Mouse (Mus musculus) ZHBTc4 (cell line): Measurements from ENCODE around the gene Plekhs1.

ENCODE experiments used
- DNase-seq: peaks from one replicate; pipeline ENCODE4 v3.0.0-alpha.2; 2011; ENCODE audit warnings: low read depth, low spot score

The Plekhs1 gene

GRCm38 (mm10) chr19:56461522-56462101 is at the start of gene Plekhs1:
Plekhs1 (plus strand) TSS chr19:56461640.
- no peak for DNase-seq

DNA sequence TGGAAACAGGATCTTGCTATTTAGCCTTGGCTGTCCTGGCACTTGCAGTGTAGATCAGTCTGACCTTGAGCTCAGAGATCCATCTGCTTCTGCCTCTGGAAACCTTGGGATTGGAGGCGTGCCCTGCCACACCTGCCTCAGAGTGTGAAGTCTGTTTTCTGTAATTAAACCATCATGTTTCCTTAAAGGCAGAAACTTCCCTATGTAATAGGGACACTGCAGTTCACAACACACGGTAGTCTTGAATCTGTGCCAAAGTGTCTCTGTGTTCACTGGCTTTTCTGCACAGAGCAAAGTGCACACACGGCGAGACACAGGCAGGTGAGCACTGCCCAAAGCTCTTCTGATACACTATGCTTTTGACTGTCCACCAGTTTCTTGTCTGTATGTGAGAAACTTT is 43.0 kb upstream of the Plekhs1 start:
- no peak for DNase-seq

DNA sequence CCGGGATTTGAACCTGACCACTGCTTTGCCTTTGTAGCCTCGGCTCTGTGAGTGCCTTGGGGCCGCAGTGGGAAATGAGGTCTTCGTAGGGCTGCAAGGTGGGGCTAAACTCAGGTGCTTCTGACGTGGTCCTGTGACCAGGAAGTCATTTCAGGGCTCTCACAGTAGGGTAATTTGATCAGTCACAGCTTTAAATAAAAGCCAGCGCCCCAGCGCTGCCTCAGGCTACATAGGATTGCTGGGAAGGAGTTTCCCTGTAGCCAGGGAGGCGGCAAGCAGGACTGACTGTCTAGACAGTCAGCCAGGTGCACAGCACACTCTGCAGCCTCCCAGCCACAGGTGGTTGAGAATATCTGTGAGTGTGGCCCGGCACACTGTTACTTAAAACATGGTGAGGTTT is 42.0 kb upstream of the Plekhs1 start:
- peak; percentile 89 for DNase-seq

DNA sequence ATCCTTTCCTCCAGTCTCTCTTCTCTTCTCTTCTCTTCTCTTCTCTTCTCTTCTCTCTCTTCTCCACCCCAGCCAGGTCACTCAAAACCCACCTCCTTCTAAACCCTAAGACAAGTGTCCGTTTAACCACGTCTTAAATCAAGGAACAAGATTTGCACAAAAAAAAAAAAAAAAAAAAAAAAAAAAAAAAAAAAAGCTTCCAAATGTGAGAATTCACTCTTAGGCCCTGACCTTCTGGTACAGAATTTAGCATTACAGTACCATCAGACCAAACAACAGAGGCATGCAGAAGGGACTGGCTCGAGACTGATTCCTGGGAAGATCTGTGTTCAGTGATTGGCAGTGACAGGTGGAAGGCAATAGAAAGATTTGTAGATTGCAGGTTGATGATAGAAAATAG is 41.1 kb upstream of the Plekhs1 start:
- DNase-seq: no peak

DNA sequence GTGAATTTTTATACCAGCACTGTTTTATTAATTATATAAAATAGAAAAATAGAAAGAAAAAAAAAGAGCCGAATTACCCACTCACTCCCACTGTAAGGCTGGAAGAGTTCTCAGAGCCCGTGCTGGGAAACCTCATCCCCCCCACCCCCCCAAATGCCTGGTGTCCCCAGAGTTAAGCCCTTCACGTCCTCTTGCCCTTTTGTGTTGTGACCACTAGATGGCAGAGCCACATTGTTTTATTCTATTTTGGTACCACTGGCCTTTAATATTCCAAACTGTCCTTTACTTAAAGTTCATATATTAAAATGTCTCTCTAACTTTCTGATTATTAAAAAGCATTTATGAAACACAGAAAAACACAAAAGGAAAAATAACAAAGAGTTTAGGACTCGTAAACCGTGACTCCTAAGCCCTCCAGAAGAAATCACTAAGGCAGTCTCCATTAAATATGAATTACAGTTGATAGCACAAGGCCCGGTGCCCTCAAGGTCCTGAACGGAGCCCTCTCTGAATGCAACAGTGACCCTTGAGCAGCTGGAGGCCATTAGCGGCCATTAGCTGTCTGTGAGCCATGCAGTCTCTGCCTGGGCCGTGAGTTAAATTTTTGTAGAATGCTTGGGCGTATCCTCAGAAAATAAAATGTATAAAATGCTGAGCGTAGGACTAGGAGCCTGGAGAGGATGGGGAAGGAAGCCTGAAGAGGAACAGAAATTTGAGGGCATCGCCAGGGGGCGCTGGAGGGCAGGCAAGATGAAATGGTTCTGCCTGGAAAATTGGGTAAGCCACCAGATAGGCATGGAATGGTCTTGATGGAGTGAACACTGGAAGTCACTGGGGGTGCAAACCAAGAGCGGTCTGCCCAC is 38.7 kb upstream of the Plekhs1 start:
- DNase-seq: peak; percentile 88

DNA sequence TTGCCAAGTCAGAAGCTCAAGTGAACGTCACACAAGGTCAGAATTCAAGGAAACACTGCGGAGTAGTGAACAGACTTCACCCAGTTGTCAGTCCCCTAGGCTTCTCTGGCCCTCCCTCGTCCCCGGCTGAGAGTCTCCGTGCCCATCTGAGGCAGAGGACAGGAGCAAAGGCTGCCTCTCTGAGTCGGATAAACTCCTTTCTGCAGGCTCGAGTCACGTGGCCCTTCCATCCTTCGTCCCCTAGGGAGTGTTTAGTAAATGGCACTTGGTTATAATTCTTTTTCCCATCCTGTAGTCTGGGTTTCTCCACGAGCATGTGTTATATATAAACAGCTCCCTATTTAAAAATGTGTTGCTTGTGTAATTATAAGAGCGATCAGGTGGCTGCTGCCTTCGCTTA is 38.1 kb upstream of the Plekhs1 start:
- DNase-seq: no peak

DNA sequence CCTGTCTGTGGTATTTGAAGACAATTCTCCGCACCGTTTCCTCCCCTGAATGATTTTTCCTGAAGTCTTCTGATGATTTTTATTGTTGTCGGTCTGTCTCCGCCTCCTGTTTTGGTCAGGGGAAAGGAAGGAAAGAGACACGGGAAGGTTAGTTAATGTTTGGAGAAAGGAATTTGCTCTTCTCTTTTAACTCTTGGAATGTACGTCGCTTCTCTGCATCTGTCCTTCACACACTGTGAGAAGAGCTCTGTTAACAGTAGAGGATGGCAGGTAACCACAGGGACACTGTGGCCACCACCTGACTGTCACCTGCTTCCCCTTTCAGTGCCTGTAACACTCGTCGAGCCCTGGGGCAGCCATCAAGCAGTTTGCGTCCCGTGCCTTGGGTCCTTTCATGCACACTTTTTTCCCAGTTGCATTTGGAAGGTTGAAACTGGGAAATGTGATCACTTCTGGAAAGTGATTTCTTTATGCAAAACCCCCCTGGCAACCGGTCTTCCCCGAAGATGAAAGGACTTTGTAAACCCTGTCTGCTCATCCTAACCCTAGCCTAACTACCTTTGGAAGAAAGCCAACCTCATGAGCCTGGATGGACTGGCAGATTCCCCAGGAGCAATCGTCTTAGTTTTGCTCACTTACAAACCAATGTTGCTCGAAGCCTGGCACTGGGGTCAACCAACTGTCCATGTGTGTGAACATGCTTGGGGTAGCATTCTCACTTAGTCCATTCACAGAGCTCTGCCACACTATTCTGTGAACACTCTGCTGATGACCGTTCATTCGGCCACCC is 36.6 kb upstream of the Plekhs1 start:
- no peak for DNase-seq

DNA sequence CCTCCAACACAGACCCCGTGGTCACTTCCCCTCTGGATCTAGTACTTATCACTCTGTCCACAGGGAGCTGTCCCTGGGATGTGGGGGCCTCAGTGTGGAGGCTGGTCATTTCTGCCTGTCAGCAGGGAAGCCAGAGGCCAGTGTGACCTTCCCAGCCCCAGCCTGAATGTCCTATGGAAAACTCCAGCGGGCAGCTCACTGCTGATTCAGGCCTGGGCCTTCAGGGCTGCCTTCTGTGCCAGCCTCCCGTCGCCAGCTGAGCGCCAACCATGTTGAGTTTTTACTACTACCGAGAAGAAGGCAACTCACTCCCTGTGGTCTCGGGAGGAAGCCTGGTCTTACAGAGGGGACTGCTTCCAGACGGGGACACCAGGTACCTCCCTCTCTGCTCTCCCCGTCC is 35.9 kb upstream of the Plekhs1 start:
- DNase-seq: no peak

- peak; percentile 36 for DNase-seq
Observed at GRCm38 (mm10) chr19:56430369-56430768, 31.1 kb upstream of the Plekhs1 start.

DNA sequence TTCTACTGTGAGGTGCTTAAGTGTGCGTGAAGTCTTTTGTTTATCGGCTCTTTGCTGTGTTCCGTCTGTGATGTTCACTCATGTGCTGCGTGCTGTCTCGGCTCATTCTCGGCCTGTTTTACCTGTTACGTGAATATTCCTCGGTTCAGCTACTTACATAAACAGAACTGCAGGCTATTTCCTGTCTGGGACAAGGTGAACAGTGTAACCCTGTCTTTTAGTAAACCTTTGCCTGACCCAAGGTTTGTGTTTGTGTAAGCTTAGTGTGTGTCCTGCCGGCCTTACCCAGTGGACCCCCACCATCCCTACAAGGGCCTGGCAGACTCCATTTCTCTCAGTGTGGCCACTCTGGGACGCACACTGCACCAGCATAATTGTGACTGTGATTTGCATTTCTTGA is 28.7 kb upstream of the Plekhs1 start:
- no peak for DNase-seq

GRCm38 (mm10) chr19:56433581-56433980 is 27.9 kb upstream of the Plekhs1 start:
- DNase-seq: no peak

- DNase-seq: no peak
Observed at GRCm38 (mm10) chr19:56436380-56436779, 25.1 kb upstream of the Plekhs1 start.

GRCm38 (mm10) chr19:56438357-56439071 is 22.9 kb upstream of the Plekhs1 start:
- DNase-seq: no peak

DNA sequence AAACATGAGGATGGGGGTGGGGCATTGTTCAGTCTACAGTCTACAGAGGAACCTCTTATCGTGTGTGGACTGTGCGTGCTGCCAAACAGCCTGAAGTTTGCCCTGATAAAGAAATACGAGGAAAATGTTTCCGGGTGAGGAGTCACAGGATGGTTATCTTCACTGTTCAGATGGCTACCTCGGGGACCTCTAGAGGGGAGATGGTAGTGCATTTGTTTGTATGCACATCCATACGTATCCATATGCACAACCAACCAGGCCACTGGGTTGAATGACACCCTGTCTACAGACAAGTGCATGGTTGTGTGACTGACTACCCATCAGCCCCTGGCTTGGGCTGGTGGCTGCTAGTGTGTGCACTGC is 22.4 kb upstream of the Plekhs1 start:
- DNase-seq: no peak

GRCm38 (mm10) chr19:56443445-56443844 is 18.0 kb upstream of the Plekhs1 start:
- DNase-seq: no peak

DNA sequence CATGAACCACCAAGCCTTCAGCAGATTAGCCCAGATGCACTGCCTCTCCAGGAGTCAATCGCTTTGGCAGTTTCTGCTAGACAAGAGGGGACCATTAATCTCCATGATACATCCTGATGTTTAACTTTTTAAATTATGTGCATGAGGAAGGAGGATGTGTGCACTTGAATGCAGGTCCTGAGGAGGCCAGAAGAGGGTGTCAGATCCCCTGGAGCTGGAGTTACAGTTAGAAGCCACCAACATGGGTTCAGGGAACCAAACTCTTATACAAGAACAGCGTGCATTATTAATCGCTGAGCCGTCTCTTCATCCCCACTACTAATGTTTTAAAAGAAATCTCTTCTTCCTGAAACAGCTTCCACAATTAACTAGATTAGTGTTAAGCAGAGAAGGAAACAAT is 12.7 kb upstream of the Plekhs1 start:
- no peak for DNase-seq

DNA sequence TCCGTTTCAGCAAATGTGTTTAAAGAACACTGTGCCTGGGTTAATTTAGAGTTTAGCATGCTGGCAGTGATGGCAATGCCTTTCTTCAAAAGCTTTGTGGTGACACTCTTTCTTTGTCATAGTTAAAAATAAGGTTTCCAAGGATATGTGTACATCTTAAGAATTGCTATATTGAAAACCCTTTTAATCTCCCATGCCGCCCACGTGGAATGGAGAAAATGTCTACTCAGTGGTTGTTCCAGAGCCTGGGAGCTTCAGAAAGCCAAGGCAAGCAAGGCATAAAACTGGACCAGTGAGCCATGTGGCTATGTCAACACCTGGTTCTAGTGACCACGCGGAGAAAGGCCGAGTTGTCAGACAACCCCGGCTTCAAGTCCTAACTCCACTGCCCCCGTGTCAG is 11.9 kb upstream of the Plekhs1 start:
- no peak for DNase-seq

DNA sequence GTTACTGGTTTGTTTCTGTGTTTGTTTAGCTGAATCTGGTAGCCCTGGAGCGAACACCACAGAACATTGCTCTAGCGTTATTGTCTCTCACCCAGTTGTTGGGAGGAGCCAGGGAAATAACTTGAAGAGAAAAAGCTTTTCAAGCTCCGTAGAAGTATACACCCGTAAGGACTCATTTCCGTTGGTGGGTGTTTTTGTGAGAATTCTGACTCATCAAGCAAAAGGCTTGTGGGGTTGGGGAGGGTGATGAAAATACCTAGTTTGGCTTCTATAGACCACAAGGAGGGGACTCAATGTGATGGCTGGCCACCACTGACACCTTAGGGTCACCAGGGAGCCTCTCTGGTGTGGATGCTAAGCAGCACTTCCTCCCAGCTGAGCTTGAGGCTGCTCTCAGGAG is 10.5 kb upstream of the Plekhs1 start:
- no peak for DNase-seq

- no peak for DNase-seq
Observed at GRCm38 (mm10) chr19:56451867-56452266, 9.6 kb upstream of the Plekhs1 start.

GRCm38 (mm10) chr19:56452421-56452820 is 9.0 kb upstream of the Plekhs1 start:
- no peak for DNase-seq

DNA sequence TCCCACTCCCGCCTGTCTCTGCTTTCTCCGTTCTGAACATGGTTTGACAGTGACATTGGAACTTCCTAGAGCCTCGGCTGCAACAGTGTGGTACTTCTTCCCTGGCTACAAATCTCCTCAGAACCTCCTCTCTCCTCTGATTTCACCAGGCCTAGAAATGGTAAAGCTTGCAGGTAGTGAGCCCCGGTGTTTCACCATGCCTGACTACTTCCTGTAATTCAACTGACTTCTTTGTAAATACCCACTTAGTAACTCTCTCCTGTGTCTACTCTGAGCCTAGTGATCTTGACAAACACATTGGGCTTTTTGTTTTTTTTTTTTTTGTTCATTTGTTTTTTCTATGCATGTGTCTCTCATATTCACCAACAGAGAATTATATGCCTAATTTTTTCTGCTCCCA is 6.6 kb upstream of the Plekhs1 start:
- DNase-seq: no peak

DNA sequence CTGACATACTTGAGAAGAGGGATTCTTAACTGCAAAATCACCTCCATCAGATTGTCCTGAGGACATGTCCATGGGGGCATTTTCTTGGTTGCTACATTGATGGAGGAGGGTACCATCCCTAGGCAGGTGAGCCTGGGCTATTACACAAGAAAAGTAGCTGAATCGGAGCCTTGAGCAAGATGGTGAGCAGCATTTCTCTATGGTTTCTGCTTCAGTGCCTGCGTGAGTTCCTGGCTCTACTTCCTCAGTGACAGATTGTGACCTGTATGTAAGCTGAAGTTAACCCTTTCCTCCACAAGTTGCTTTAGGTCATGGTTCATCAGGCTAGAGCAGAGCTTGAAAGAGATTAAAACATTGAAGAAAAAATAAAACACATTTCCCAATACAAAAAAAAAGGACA is 6.1 kb upstream of the Plekhs1 start:
- DNase-seq: no peak
